Mouse (Mus musculus) neutrophil, adult 83 days (primary cell): ENCODE data around the gene 1700001C02Rik. TPM values are rescaled to one million over a fixed set of nuclear protein-coding genes. Genes with fewer than 3 reads are reported as not detected.

Experiments
- total RNA-seq, 2 experiments: library from RNA; stranded (reverse); gene quantifications; one replicate each; pipeline ENCODE4 v1.2.4; 2023

1700001C02Rik gene
- total RNA-seq = not detected

GRCm38 (mm10) chr5:30465861-30466260 lies at the start of gene 1700001C02Rik:
Gene 1700001C02Rik (plus strand): TSS chr5:30466047.

GRCm38 (mm10) chr5:30461821-30462220 lies 4.0 kb upstream of the 1700001C02Rik start, which contains the start of gene Otof:
Gene Otof (minus strand): TSS chr5:30461932.

Other genes starting within 250 kb of the 1700001C02Rik start
- 10 to 100 TPM; 10.3 to 15.9 TPM for gene Selenoi, start 233.5 kb upstream of the 1700001C02Rik start, total RNA-seq
- gene Drc1, start 184.7 kb upstream of the 1700001C02Rik start, total RNA-seq = not detected
- under 1 TPM; 0.42 to 0.55 TPM for gene Otof, start 4.1 kb upstream of the 1700001C02Rik start, total RNA-seq
- not detected for gene Cib4, start 79.8 kb downstream of the 1700001C02Rik start, total RNA-seq
- gene Kcnk3, start 122.1 kb downstream of the 1700001C02Rik start, total RNA-seq = not detected
- 10 to 100 TPM; 35.6 to 42.5 TPM for gene Slc35f6, start 181.9 kb downstream of the 1700001C02Rik start, total RNA-seq
- 100 to 1,000 TPM; 137 to 138 TPM for gene Cenpa, start 200.7 kb downstream of the 1700001C02Rik start, total RNA-seq
- gene Dpysl5, start 245.5 kb downstream of the 1700001C02Rik start, total RNA-seq = not detected